Mouse (Mus musculus): Measurements from ENCODE around the gene Zswim4. TPM values are rescaled to one million over a fixed set of nuclear protein-coding genes. Genes with fewer than 3 reads are reported as not detected.

The Zswim4 gene
- polyA plus RNA-seq, 1 experiment from 2014 or later, result 24.7 TPM

- DNase-seq (ENCODE audit: low spot score, missing footprints) (no peak), ATAC-seq (ENCODE audit: low FRiP score) (no peak)
- H3K36me3 ChIP-seq (ENCODE audit: control insufficient read depth, insufficient read depth, low read length), result peaks cover 2% of the 10 kb centered on the region
- H3K4me1 ChIP-seq (ENCODE audit: control insufficient read depth, insufficient read depth, low read length), result peaks cover 13% of the 10 kb centered on the region
- H3K9me3 ChIP-seq (ENCODE audit: control insufficient read depth, low read length), result no peaks in the 10 kb centered on the region
- peak overlapping the region; percentile 97 for H3K9ac ChIP-seq (ENCODE audit: low read length)
- no peak overlapping the region for H3K27ac ChIP-seq (ENCODE audit: low read depth, low read length)
- H3K27me3 ChIP-seq (ENCODE audit: control insufficient read depth, insufficient read depth, low read length), result no peaks in the 10 kb centered on the region
- WGBS, result 38% methylated on average over 10 of the region's 10 CpGs
- peak overlapping the region; percentile 91 for H3K4me2 ChIP-seq
- peak overlapping the region; percentile 68 for H3K4me3 ChIP-seq (ENCODE audit: low read depth, low read length)
Measured at GRCm38 (mm10) chr8:84235746-84236409, 977 bp downstream of the Zswim4 start.

- ATAC-seq (ENCODE audit: low FRiP score), result no peak
- DNase-seq (ENCODE audit: low spot score, missing footprints), result no peak
- WGBS, result 89% methylated on average over 2 of the region's 2 CpGs
- Histone ChIP-seq H3K27ac (ENCODE audit: low read depth, low read length) (no peak overlapping the region), H3K4me1 (ENCODE audit: control insufficient read depth, insufficient read depth, low read length) (peaks cover 13% of the 10 kb centered on the region), H3K9me3 (ENCODE audit: control insufficient read depth, low read length) (no peaks in the 10 kb centered on the region), H3K9ac (ENCODE audit: low read length) (no peak overlapping the region), H3K4me2 (no peak overlapping the region), H3K27me3 (ENCODE audit: control insufficient read depth, insufficient read depth, low read length) (no peaks in the 10 kb centered on the region), H3K36me3 (ENCODE audit: control insufficient read depth, insufficient read depth, low read length) (peaks cover 20% of the 10 kb centered on the region), H3K4me3 (ENCODE audit: low read depth, low read length) (no peak overlapping the region)
Measured at GRCm38 (mm10) chr8:84233055-84233454, 3.8 kb downstream of the Zswim4 start.

GRCm38 (mm10) chr8:84230735-84231134 lies 6.1 kb downstream of the Zswim4 start:
- no peaks in the 10 kb centered on the region for H3K9me3 ChIP-seq (ENCODE audit: control insufficient read depth, low read length)
- H3K36me3 ChIP-seq (ENCODE audit: control insufficient read depth, insufficient read depth, low read length), result peaks cover 25% of the 10 kb centered on the region
- H3K4me2 ChIP-seq, result no peak overlapping the region
- no peak overlapping the region for H3K4me3 ChIP-seq (ENCODE audit: low read depth, low read length)
- DNase-seq (ENCODE audit: low spot score, missing footprints), result no peak
- H3K4me1 ChIP-seq (ENCODE audit: control insufficient read depth, insufficient read depth, low read length), result peaks cover 9% of the 10 kb centered on the region
- no peaks in the 10 kb centered on the region for H3K27me3 ChIP-seq (ENCODE audit: control insufficient read depth, insufficient read depth, low read length)
- no peak overlapping the region for H3K27ac ChIP-seq (ENCODE audit: low read depth, low read length)
- ATAC-seq (ENCODE audit: low FRiP score), result no peak
- no peak overlapping the region for H3K9ac ChIP-seq (ENCODE audit: low read length)
- WGBS, result 73% methylated on average over 17 of the region's 17 CpGs

GRCm38 (mm10) chr8:84223322-84224029 lies 13.4 kb downstream of the Zswim4 start:
- Histone ChIP-seq H3K27ac (ENCODE audit: low read depth, low read length) (no peak overlapping the region), H3K4me3 (ENCODE audit: low read depth, low read length) (no peak overlapping the region), H3K4me2 (no peak overlapping the region), H3K9me3 (ENCODE audit: control insufficient read depth, low read length) (no peaks in the 10 kb centered on the region), H3K36me3 (ENCODE audit: control insufficient read depth, insufficient read depth, low read length) (peaks cover 36% of the 10 kb centered on the region), H3K4me1 (ENCODE audit: control insufficient read depth, insufficient read depth, low read length) (no peaks in the 10 kb centered on the region), H3K27me3 (ENCODE audit: control insufficient read depth, insufficient read depth, low read length) (no peaks in the 10 kb centered on the region), H3K9ac (ENCODE audit: low read length) (no peak overlapping the region)
- no peak for ATAC-seq (ENCODE audit: low FRiP score)
- no peak for DNase-seq (ENCODE audit: low spot score, missing footprints)
- WGBS, result 77% methylated on average over 21 of the region's 21 CpGs

- Histone ChIP-seq H3K27me3 (ENCODE audit: control insufficient read depth, insufficient read depth, low read length) (no peaks in the 10 kb centered on the region), H3K4me2 (no peak overlapping the region), H3K4me1 (ENCODE audit: control insufficient read depth, insufficient read depth, low read length) (no peaks in the 10 kb centered on the region), H3K36me3 (ENCODE audit: control insufficient read depth, insufficient read depth, low read length) (peaks cover 33% of the 10 kb centered on the region), H3K9ac (ENCODE audit: low read length) (no peak overlapping the region), H3K27ac (ENCODE audit: low read depth, low read length) (no peak overlapping the region), H3K4me3 (ENCODE audit: low read depth, low read length) (no peak overlapping the region), H3K9me3 (ENCODE audit: control insufficient read depth, low read length) (no peaks in the 10 kb centered on the region)
- ATAC-seq (ENCODE audit: low FRiP score) (no peak), DNase-seq (ENCODE audit: low spot score, missing footprints) (no peak)
- WGBS, result 95% methylated on average over 9 of the region's 9 CpGs
Measured at GRCm38 (mm10) chr8:84222566-84223165, 14.2 kb downstream of the Zswim4 start.

- no peak for ATAC-seq (ENCODE audit: low FRiP score)
- H3K9me3 ChIP-seq (ENCODE audit: control insufficient read depth, low read length), result no peaks in the 10 kb centered on the region
Measured at GRCm38 (mm10) chr8:84220105-84220504, 16.8 kb downstream of the Zswim4 start.

GRCm38 (mm10) chr8:84218143-84218542 lies 18.7 kb downstream of the Zswim4 start:
- Histone ChIP-seq H3K36me3 (ENCODE audit: control insufficient read depth, insufficient read depth, low read length) (peaks cover 33% of the 10 kb centered on the region), H3K9me3 (ENCODE audit: control insufficient read depth, low read length) (no peaks in the 10 kb centered on the region), H3K9ac (ENCODE audit: low read length) (no peak overlapping the region), H3K4me3 (ENCODE audit: low read depth, low read length) (no peak overlapping the region), H3K4me1 (ENCODE audit: control insufficient read depth, insufficient read depth, low read length) (no peaks in the 10 kb centered on the region), H3K27ac (ENCODE audit: low read depth, low read length) (no peak overlapping the region), H3K4me2 (no peak overlapping the region), H3K27me3 (ENCODE audit: control insufficient read depth, insufficient read depth, low read length) (no peaks in the 10 kb centered on the region)
- ATAC-seq (ENCODE audit: low FRiP score) (no peak), DNase-seq (ENCODE audit: low spot score, missing footprints) (no peak)
- WGBS, result 87% methylated on average over 5 of the region's 5 CpGs

More at GRCm38 (mm10) chr8:84220105-84220504, 16.8 kb downstream of the Zswim4 start:
- Histone ChIP-seq H3K27ac (ENCODE audit: low read depth, low read length) (no peak overlapping the region), H3K4me3 (ENCODE audit: low read depth, low read length) (no peak overlapping the region), H3K4me1 (ENCODE audit: control insufficient read depth, insufficient read depth, low read length) (no peaks in the 10 kb centered on the region), H3K9ac (ENCODE audit: low read length) (no peak overlapping the region), H3K27me3 (ENCODE audit: control insufficient read depth, insufficient read depth, low read length) (no peaks in the 10 kb centered on the region), H3K4me2 (no peak overlapping the region), H3K36me3 (ENCODE audit: control insufficient read depth, insufficient read depth, low read length) (peaks cover 32% of the 10 kb centered on the region)
- no peak for DNase-seq (ENCODE audit: low spot score, missing footprints)
- 88% methylated on average over 7 of the region's 7 CpGs for WGBS

GRCm38 (mm10) chr8:84217206-84217605 lies 19.6 kb downstream of the Zswim4 start:
- Histone ChIP-seq H3K4me3 (ENCODE audit: low read depth, low read length) (no peak overlapping the region), H3K36me3 (ENCODE audit: control insufficient read depth, insufficient read depth, low read length) (peaks cover 26% of the 10 kb centered on the region), H3K9me3 (ENCODE audit: control insufficient read depth, low read length) (no peaks in the 10 kb centered on the region), H3K4me2 (no peak overlapping the region), H3K27me3 (ENCODE audit: control insufficient read depth, insufficient read depth, low read length) (no peaks in the 10 kb centered on the region), H3K4me1 (ENCODE audit: control insufficient read depth, insufficient read depth, low read length) (no peaks in the 10 kb centered on the region), H3K9ac (ENCODE audit: low read length) (no peak overlapping the region), H3K27ac (ENCODE audit: low read depth, low read length) (no peak overlapping the region)
- WGBS, result 94% methylated on average over 11 of the region's 11 CpGs
- peak; percentile 66 for DNase-seq (ENCODE audit: low spot score, missing footprints)
- no peak for ATAC-seq (ENCODE audit: low FRiP score)

- ATAC-seq (ENCODE audit: low FRiP score), result no peak
- no peak overlapping the region for H3K27ac ChIP-seq (ENCODE audit: low read depth, low read length)
- H3K9ac ChIP-seq (ENCODE audit: low read length), result no peak overlapping the region
- H3K27me3 ChIP-seq (ENCODE audit: control insufficient read depth, insufficient read depth, low read length), result no peaks in the 10 kb centered on the region
- H3K4me2 ChIP-seq, result no peak overlapping the region
- no peaks in the 10 kb centered on the region for H3K9me3 ChIP-seq (ENCODE audit: control insufficient read depth, low read length)
- no peak for DNase-seq (ENCODE audit: low spot score, missing footprints)
- WGBS, result 90% methylated on average over 4 of the region's 4 CpGs
- H3K4me3 ChIP-seq (ENCODE audit: low read depth, low read length), result no peak overlapping the region
- H3K36me3 ChIP-seq (ENCODE audit: control insufficient read depth, insufficient read depth, low read length), result peaks cover 17% of the 10 kb centered on the region
- peaks cover 4% of the 10 kb centered on the region; the same call in 1 of the 2 replicates for H3K4me1 ChIP-seq (ENCODE audit: control insufficient read depth, insufficient read depth, low read length)
Measured at GRCm38 (mm10) chr8:84213277-84213676, 23.6 kb downstream of the Zswim4 start.

Data from midbrain, embryonic 11.5 days (tissue).